Mouse (Mus musculus): ENCODE data around the gene Palm3. TPM values are rescaled to one million over a fixed set of nuclear protein-coding genes. Genes with fewer than 3 reads are reported as not detected.

Gene Palm3
- polyA plus RNA-seq, 1 experiment, result 7.9 TPM

- H3K27ac ChIP-seq (ENCODE audit: insufficient read depth, low read depth, low read length), result peak overlapping the region; percentile 83
- peak; percentile 80 for DNase-seq
- H3K4me1 ChIP-seq (ENCODE audit: control insufficient read depth, insufficient read depth, low read length), result peaks cover 12% of the 10 kb centered on the region; the same call in 1 of the 2 replicates
- no peaks in the 10 kb centered on the region for H3K27me3 ChIP-seq (replicated peaks; ENCODE audit: control insufficient read depth, insufficient read depth, low read length)
- peak overlapping the region; percentile 60 for H3K4me3 ChIP-seq (ENCODE audit: insufficient read depth, low read depth, low read length)
- no peaks in the 10 kb centered on the region for H3K36me3 ChIP-seq (ENCODE audit: control insufficient read depth, insufficient read depth, low read length)
- TF ChIP-seq CTCF (conservative IDR thresholded peaks at IDR 0.05; ENCODE audit: insufficient read depth, insufficient read length, low read depth, low read length), result peak; percentile 49
- no peak for TF ChIP-seq POLR2A (IDR thresholded peaks at IDR 0.05; ENCODE audit: low read depth, low read length)
- WGBS, result 14% methylated on average over 92 of the region's 92 CpGs
Observed at GRCm38 (mm10) chr8:83998231-83999056, 22.8 kb upstream of the Palm3 start.

DNA sequence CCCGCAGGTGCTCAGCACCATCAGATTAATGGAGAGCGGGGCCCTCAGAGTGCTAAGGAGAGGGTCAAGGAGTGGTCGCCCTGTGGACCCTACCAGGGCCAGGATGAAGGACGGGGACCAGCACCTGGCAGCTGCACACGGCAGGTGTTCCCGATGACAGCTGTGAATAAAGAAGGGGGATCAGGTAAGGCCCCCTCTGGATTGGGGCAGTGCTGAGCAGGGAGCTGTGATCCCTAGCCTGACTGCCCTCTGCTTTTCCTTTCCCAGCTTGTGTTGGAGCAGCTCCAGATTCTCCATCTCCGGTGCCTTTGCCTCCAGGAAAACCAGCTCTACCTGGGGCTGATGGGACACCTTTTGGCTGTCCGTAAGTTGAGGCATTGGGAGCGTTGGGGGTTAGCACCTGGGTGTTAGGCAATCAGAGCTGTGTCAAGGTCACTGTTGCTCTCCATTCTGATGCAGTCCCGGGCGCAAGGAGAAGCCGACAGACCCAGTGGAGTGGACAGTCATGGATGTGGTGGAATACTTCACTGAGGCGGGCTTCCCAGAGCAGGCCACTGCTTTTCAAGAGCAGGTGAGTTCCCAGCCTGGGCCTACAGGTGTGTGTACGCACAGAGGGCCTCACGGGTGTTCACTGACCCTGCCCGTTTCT, 22.1 kb upstream of the Palm3 start:
- TF ChIP-seq CTCF (conservative IDR thresholded peaks at IDR 0.05; ENCODE audit: insufficient read depth, insufficient read length, low read depth, low read length), result no peak
- TF ChIP-seq POLR2A (IDR thresholded peaks at IDR 0.05; ENCODE audit: low read depth, low read length), result no peak
- peak; percentile 41 for DNase-seq
- H3K4me1 ChIP-seq (ENCODE audit: control insufficient read depth, insufficient read depth, low read length), result peaks cover 16% of the 10 kb centered on the region; the same call in 1 of the 2 replicates
- H3K36me3 ChIP-seq (ENCODE audit: control insufficient read depth, insufficient read depth, low read length), result no peaks in the 10 kb centered on the region
- 51% methylated on average over 16 of the region's 16 CpGs for WGBS
- peak overlapping the region; percentile 83 for H3K27ac ChIP-seq (ENCODE audit: insufficient read depth, low read depth, low read length)
- peak overlapping the region; percentile 60 for H3K4me3 ChIP-seq (ENCODE audit: insufficient read depth, low read depth, low read length)
- H3K27me3 ChIP-seq (replicated peaks; ENCODE audit: control insufficient read depth, insufficient read depth, low read length), result no peaks in the 10 kb centered on the region

- Histone ChIP-seq H3K4me1 (ENCODE audit: control insufficient read depth, insufficient read depth, low read length) (peaks cover 16% of the 10 kb centered on the region; the same call in 1 of the 2 replicates), H3K27ac (ENCODE audit: insufficient read depth, low read depth, low read length) (no peak overlapping the region), H3K36me3 (ENCODE audit: control insufficient read depth, insufficient read depth, low read length) (no peaks in the 10 kb centered on the region), H3K4me3 (ENCODE audit: insufficient read depth, low read depth, low read length) (no peak overlapping the region), H3K27me3 (replicated peaks; ENCODE audit: control insufficient read depth, insufficient read depth, low read length) (no peaks in the 10 kb centered on the region)
- WGBS, result 88% methylated on average over 2 of the region's 2 CpGs
- TF ChIP-seq POLR2A (IDR thresholded peaks at IDR 0.05; ENCODE audit: low read depth, low read length) (no peak), CTCF (conservative IDR thresholded peaks at IDR 0.05; ENCODE audit: insufficient read depth, insufficient read length, low read depth, low read length) (no peak)
- no peak for DNase-seq
Observed at GRCm38 (mm10) chr8:83999825-84000224, 21.4 kb upstream of the Palm3 start.

- no peak within 1 kb of the TSS for H3K4me3 ChIP-seq (ENCODE audit: insufficient read depth, low read depth, low read length)
- no peak for TF ChIP-seq POLR2A (IDR thresholded peaks at IDR 0.05; ENCODE audit: low read depth, low read length)
- no peak for TF ChIP-seq CTCF (conservative IDR thresholded peaks at IDR 0.05; ENCODE audit: insufficient read depth, insufficient read length, low read depth, low read length)
- WGBS, result 70% methylated on average over 61 of the region's 61 CpGs
- DNase-seq, result no peak
- H3K27ac ChIP-seq (ENCODE audit: insufficient read depth, low read depth, low read length), result no peak within 1 kb of the TSS
- no peaks in the 10 kb centered on the region for H3K27me3 ChIP-seq (replicated peaks; ENCODE audit: control insufficient read depth, insufficient read depth, low read length)
- H3K36me3 ChIP-seq (ENCODE audit: control insufficient read depth, insufficient read depth, low read length), result no peaks in the 10 kb centered on the region
- peaks cover 18% of the 10 kb centered on the region; the same call in 1 of the 2 replicates for H3K4me1 ChIP-seq (ENCODE audit: control insufficient read depth, insufficient read depth, low read length)
Observed at GRCm38 (mm10) chr8:84001281-84002000, 19.8 kb upstream of the Palm3 start, which contains the start of gene 1700067K01Rik. TSS of gene 1700067K01Rik (plus strand) at chr8:84001502.

DNA sequence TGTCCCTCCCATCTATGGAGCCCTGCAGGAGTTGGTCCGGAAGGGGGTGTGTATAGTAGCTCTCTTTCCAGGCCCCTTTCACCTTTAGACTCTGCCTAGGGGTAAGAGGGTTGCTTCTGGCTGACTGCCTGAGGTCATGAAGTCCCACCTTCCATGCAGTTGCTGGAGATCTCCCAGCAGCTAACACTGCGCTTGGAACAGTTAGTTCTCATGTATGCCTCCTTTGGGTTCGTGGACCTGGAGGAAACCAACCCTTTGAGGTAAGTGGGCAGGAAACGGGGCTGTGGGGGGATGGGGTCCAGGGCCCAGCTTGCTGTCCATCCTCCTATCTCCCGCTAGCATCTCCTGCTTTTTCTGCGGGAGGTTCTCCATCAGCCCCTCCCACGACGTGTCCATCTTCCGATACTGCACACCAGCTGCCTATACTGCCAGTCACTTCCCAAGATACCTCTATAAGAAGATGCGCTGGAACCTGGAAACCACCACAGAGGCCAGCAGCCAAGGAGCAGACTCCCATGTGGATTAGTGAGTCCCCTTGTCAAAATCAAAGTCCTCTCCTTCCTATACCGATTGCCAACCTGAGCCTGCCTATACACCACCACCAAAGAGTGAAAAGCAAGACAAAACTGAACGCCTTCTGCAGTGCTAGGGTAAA, 18.2 kb upstream of the Palm3 start:
- Histone ChIP-seq H3K4me1 (ENCODE audit: control insufficient read depth, insufficient read depth, low read length) (peaks cover 18% of the 10 kb centered on the region; the same call in 1 of the 2 replicates), H3K36me3 (ENCODE audit: control insufficient read depth, insufficient read depth, low read length) (no peaks in the 10 kb centered on the region), H3K27me3 (replicated peaks; ENCODE audit: control insufficient read depth, insufficient read depth, low read length) (no peaks in the 10 kb centered on the region), H3K4me3 (ENCODE audit: insufficient read depth, low read depth, low read length) (peak overlapping the region; percentile 11; the same call in 1 of the 2 replicates), H3K27ac (ENCODE audit: insufficient read depth, low read depth, low read length) (peak overlapping the region; percentile 24; the same call in 1 of the 2 replicates)
- WGBS, result 46% methylated on average over 12 of the region's 12 CpGs
- TF ChIP-seq POLR2A (IDR thresholded peaks at IDR 0.05; ENCODE audit: low read depth, low read length) (no peak), CTCF (conservative IDR thresholded peaks at IDR 0.05; ENCODE audit: insufficient read depth, insufficient read length, low read depth, low read length) (no peak)
- DNase-seq, result peak; percentile 68

GRCm38 (mm10) chr8:84003612-84004246, 17.5 kb upstream of the Palm3 start:
- Histone ChIP-seq H3K27ac (ENCODE audit: insufficient read depth, low read depth, low read length) (peak overlapping the region; percentile 78; the same call in 1 of the 2 replicates), H3K36me3 (ENCODE audit: control insufficient read depth, insufficient read depth, low read length) (no peaks in the 10 kb centered on the region), H3K4me3 (ENCODE audit: insufficient read depth, low read depth, low read length) (peak overlapping the region; percentile 68), H3K4me1 (ENCODE audit: control insufficient read depth, insufficient read depth, low read length) (peaks cover 18% of the 10 kb centered on the region; the same call in 1 of the 2 replicates), H3K27me3 (replicated peaks; ENCODE audit: control insufficient read depth, insufficient read depth, low read length) (no peaks in the 10 kb centered on the region)
- 48% methylated on average over 6 of the region's 6 CpGs for WGBS
- DNase-seq, result peak; percentile 37
- TF ChIP-seq POLR2A (IDR thresholded peaks at IDR 0.05; ENCODE audit: low read depth, low read length) (no peak), CTCF (conservative IDR thresholded peaks at IDR 0.05; ENCODE audit: insufficient read depth, insufficient read length, low read depth, low read length) (no peak)

All from kidney, adult 2 months (tissue).